Mouse (Mus musculus) frontal cortex, postnatal 25 days (tissue): ENCODE results near the gene Gm15737.

ENCODE experiments used
- DNase-seq, 2 experiments: peaks; one replicate each; pipeline ENCODE4 v3.0.0; 2022; ENCODE audit warnings: low spot score in 2 of 2

Gm15737 gene

DNA sequence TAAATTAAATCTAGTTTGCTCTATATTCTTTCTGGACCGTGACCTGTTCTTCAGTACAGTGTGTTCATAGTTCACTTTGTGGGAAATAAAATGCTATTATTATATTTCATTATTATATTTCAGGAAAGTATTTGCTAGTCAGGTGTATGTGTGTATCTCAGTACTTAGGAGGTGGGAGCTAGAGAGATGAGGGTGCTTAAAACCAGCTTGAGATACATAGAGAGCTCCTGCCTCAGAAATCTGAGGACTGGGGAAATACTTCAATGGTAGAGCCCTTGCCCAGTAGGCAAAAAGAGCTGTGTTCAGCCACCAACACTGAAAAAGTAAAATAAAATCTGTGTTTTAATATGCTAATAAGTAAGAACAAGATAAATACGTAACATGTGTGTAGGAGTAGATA is 6.2 kb downstream of the Gm15737 start:
- no peak for DNase-seq

DNA sequence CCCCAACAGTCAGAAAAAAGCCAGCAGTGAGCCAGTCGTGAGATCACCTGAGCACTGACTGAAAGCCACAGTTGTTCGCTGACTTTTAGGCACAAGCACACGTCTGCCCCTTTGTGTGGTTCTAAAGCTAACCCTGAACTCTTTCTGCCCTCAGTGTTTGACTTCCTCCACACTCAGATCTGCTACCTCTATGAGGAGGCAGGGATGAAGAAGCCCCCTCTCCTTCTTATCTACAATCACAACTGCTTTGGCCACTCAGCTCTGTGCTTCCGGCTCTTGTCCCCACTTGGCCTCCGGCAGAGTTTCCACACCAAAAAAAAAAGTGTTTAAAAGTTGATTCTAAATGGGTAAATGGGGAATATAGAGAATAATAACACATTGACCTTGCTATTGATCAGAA is 7.0 kb downstream of the Gm15737 start:
- no peak for DNase-seq

DNA sequence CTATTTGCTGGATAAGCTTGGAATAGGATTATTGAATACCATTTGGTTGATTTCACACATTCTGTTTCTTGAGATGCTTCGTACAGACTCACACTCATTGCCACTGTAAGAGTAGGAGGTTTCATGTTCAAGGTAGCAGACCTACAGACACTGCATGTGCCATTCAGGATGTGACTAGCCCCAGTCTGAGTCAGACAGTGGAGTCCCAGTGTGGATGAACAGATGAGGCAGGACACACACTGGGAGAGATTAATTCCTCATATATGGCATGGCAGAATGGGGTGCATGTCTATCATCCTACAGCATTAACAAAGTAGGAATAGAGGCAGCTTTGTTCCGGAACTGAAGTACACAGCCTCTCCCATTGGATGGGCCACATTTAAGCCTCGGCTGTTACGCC is 8.1 kb downstream of the Gm15737 start:
- DNase-seq = no peak

DNA sequence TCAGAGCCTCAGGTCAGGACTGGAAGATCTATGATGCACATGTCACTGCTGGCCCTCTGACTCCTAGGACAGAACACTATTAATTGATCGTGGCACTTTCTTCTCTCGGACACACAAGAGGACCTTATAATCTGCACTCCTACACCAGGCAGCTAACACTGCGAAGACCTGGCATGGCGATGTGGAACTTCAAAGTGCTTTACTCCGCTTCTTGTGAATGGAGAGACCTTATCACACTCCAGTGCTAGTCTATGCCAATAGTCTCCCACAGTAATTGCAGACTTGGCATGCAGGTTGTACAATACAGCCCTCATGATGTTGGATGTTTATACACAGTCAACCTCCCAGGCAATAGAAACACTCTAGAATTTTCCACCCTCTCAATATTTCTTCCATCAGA is 9.6 kb downstream of the Gm15737 start:
- no peak for DNase-seq

DNA sequence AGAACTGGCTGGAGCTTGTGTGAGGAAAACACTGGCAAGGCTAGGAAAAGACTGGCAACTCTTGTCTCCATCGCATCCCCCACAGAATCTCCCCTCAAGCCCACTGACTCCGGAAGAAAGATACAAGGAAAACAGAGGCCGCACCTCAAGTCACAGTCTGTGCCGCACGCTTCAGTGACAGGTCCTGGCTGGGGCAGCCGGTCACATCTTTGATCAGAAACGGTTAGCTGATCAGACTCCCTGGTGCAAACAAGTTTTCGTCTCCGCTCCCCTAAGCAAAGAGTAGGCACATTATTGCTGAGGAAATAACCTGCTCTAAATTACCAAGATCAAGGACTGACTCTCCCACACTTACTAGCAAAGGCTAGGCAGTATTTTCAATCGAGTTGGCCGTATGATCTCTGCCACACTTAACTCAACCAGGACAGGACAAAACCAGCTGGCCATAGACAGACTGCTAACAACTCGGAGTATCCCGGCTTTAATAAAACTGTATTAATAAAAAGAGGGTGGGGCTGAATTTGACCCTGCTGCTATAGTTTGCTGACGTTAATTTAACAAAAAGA is 10.6 kb downstream of the Gm15737 start:
- no peak for DNase-seq

DNA sequence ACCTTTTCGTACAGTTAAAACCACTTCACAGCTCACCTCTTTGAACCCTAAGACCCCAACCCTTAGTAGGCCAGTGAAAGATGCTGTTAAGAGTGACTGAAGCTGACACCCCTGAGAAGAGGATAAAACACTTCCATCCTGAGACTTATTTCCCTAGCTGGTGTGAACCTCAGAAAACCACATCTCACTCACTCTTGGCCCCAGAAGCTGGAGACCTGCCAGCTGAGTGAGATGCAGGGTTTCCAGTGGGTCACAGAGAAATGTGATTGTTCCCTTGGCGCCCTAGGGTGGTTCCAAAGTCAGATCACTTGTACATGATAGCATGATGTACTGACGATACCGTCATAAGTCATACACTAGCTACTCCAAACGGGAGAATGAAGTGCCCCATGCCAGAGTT is 13.3 kb downstream of the Gm15737 start:
- DNase-seq = no peak

DNA sequence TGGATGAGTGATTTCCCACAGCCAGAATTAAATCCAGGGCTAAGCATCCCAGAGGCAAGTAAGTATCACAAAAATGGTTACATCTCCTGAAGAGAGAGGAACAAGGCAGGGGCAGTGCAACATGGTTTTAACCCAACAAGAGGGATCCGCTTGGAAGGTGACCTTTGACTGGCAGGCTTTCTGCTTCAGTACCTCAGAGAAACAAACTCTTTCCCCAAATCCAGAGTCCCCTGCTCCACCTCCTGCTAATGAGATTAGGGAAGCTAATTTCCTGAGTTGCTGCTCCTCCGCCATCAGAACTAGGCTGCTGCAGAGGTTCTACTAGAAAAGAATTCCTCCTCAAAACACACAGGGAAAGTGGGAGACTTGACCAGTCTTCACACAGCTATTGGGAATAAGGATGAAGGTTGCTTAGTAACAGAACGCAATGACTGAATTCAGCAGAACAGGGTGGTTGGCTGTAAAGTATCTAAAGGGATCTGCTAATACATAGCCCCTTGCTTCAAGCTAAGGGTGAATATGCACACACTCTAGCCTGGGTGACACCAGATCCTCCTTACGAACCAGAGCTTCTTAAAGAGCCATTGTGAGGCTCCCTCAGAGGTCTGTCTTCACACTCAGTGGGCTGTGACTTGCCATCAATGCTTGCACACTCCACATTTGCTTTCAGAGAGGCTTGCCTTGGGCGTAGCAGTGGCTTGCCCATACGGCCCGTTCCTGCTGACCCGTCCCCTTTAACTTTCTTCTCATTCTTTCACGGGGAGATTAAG is 14.2 kb downstream of the Gm15737 start:
- no peak for DNase-seq

DNA sequence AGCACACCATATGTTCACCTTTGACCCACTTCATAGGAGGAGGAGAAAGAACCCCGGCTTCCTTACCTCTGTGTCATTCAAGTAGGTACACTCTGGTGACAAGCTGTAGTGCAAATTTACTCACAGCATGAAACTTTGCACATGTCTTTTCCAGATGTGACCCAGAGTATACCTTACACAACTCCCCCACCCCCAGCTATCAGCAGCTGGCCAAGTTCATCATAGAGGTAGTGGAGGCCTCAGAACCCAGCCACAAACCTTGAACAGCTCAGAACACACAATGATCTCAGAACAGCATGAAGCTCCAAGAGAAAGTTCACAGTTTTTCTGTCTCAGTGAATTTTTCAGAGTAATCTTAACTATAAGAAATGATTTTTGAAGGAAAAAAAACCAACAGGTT is 22.4 kb downstream of the Gm15737 start:
- DNase-seq = no peak

DNA sequence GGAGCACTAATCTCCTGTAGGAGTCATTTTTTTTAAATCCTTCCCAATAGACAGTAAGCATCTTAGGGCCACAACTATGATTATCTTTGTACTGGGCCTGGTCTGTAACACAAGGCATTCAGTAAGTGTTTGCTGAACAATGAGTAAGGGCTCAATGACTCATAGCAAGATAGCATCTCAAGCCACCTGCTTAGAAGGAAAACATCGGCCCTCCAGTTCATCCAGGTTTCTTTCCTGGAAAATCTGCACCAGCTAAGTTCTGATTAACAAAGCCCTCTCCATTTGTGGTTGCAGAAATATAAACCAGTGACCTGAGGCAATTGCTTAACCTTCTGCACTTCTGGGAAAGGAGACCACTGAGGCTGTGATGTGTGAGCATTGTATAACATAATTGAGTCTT is 34.9 kb downstream of the Gm15737 start:
- DNase-seq = no peak

DNA sequence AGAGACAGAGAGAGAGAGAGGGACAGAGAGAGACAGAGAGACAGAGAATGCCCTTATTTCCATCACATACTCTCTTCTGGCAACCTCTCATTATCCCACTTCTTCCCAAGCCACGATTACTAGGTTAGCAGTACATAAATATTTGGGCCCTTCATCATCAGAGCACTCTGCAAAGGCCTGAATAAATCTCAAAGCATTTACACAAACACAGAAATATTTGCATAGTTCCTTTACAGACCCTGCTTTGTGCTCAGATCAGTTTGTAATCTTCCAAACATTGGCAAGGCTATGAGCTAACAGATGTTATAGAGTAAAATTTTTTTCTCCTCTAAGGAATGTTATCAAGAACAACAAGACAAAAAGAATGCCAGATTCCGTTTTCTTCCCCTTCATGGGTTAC is 35.3 kb downstream of the Gm15737 start:
- no peak for DNase-seq

DNA sequence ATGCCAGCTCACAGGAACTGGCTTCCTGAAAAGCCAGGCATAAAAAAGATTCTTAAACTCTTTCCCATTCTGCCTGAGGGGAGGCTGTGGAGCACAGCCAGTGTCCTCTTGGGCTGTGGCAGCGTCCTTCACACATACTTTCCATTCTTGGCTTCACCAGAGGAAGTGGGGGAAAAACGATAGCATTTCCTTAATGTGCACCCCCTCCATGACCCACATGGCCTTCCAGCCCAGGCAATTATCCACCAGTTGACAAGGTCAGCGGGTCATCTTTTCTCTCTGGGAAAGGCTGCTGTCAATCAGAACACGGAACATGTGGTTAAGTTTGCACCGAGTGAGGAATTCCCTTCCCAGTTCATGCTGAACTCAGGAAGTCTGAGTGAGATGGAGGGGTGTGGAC is 36.8 kb downstream of the Gm15737 start:
- no peak for DNase-seq

DNA sequence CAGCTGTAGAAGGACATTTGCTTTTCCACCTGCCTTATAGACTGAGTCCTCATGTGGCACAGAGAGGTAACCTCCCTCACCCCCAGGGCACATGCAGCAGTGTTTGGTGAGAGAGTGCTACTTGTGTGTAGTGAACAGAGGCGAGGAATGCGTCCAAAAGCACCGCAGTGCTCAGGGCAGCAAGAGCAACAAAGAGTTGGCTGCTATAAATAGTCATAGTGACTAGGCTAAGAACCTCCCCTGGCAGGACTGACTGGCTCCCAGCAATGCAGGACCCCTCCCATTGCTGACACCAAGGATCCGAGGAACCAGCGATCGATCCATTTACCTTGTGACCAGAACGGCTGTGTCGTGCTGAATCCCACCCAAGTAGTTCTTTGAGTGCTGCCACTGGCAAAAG is 40.2 kb downstream of the Gm15737 start:
- DNase-seq = no peak

DNA sequence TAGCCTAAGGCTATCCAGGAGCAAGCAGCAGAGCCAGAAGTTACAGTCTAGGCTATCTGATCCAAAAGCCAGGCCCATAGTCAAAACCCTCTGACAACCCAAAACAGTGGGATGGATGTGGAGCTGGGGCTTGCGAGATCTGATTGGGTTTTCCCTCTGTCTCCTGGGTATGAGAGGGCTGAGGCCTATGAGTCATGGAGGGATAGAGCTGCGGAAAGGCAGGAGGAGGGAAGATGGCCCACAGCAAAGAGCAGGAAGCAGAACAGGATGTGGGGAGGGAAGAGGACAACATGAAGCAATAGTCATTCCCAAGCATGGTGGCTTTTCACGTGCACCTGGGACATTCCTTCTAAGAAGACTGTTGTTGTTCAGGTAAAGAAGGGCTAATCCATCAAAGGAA is 41.5 kb downstream of the Gm15737 start:
- DNase-seq = no peak

DNA sequence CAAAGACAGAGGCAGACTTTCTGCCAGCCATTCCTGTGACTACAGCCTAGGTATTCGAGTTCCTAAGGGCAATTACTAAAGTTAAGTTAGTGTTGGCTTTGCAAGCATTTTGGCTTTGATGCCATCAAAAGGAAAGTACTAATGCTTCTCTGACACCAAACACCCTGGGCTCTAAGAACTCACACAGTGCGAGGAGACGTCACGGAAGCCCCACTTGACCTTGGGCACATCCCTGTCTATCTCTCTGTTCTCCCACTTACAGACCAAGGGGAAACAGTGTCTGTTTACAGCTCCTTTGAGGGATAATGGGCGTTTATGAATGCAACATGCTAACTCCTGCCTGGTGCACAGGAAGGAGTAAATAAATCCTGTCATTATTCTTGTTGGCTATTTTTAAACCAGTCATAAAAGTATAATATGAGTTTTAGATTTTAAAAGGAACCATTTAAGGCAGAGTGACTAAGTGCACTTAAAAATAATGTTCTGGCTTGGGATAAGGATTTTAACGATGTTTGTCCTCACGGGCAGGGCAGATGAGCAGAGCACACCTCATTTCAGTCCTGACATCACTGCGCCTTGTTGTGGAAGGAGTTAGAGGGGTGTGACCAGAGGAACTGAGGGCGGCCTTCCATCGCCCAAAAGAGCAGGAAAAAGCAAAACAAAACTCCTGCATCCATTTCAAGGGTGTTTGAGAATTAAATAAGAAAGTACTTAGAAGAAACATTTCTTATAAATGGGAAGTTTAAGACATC is 52.0 kb downstream of the Gm15737 start:
- DNase-seq = no peak

DNA sequence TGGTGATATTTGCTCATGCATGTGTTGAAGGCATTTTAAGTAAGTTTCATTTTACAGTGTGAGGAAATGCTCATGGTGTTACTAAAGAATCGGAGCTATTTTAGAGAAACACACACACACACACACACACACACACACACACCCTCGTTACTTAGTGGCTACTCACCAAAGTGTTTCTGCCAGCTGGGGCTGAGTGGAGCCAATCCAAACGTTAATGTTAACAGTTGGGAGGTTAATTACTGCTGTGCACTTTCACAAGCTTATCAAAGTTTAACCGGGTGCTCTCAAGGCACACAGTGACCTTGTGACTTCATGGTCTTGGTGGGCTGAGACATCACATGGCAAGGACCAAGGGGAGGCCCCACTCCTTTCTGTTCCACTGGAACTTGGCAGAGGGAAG is 52.7 kb downstream of the Gm15737 start:
- no peak for DNase-seq

DNA sequence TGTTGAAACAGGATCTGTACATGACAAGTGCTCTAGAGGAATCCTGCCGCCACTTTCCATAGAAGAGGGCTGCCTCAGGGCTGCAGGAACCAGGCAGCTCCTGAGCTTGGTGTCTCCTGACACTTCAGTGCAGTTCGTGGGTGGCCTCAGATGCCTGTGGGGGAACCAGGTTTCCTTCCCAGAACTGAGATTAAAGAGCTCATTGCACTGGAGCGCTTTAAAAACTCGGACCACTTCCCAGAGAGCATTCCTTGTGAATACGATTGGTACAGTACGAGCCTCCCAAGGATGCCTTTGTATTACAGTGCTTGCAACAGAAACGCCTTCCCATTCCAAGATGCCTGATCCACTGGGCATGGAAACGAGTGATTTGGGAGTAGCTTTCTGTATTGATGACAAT is 55.4 kb downstream of the Gm15737 start:
- no peak for DNase-seq

DNA sequence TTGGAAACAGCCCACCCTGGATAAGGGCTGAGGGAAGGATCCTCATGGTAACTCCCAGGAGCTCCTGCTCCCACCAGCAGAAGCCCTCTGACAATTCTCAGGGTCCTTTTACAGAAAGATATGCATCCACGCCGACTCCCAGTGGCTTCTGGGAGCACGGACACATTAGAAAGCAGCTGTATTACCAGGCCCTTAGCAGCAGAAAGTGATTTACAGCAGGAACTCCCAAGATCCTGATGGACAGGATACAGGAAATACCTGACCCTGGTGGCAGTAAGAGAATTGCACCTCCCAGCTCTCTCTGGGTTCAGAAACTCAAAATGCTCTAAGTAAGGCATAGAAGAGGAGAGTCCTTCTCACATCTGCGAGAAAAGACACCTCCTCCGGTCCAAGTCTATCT is 59.1 kb downstream of the Gm15737 start:
- DNase-seq = no peak
